Mouse (Mus musculus) intestine, embryonic 14.5 days (tissue): ENCODE measurements around the gene Fbxl5. TPM values are rescaled to one million over a fixed set of nuclear protein-coding genes. Genes with fewer than 3 reads are reported as not detected.

ENCODE experiments used
- ATAC-seq: fragments of 200-750 bp; cut with Nextera tagmentation; replicated peaks from 2 replicates; pipeline ENCODE4 v1.8.0; 2017; ENCODE audit warnings: low read depth, moderate number of reproducible peaks, moderate TSS enrichment, moderate library complexity; ENCODE audit not compliant: low FRiP score, low TSS enrichment
- DNase-seq: peaks from one replicate; pipeline ENCODE4 v3.0.0-alpha.2; 2018; ENCODE audit warnings: low spot score
- H3K27ac ChIP-seq: fragments of 300-500 bp; sonication (generic); 2 replicates; pipeline ENCODE4 v1.5.1; 2014; ENCODE audit warnings: low read depth, mild to moderate bottlenecking, control low read depth
- H3K27me3 ChIP-seq: fragments of 300-500 bp; sonication (generic); replicated peaks from 2 replicates; pipeline ENCODE4 v1.6.1; 2014; ENCODE audit warnings: low read length, control low read depth; ENCODE audit not compliant: control insufficient read depth, insufficient read depth
- H3K36me3 ChIP-seq: fragments of 300-500 bp; sonication (generic); 2 replicates; pipeline ENCODE4 v1.6.1; 2014; ENCODE audit warnings: low read length, control low read depth; ENCODE audit not compliant: control insufficient read depth, insufficient read depth
- H3K4me1 ChIP-seq: fragments of 300-500 bp; sonication (generic); replicated peaks from 2 replicates; pipeline ENCODE4 v1.6.1; 2014; ENCODE audit warnings: low read length, control low read depth, mixed read lengths; ENCODE audit not compliant: control insufficient read depth, insufficient read depth
- H3K4me2 ChIP-seq: fragments of 300-500 bp; sonication (generic); 2 replicates; pipeline ENCODE4 v1.6.1; 2014; ENCODE audit warnings: low read length
- H3K4me3 ChIP-seq: fragments of 300-500 bp; sonication (generic); 2 replicates; pipeline ENCODE4 v1.5.1; 2014; ENCODE audit warnings: low read depth, low read length, control low read depth, mixed read lengths
- H3K9ac ChIP-seq: fragments of 300-500 bp; sonication (generic); 2 replicates; pipeline ENCODE4 v1.6.1; 2014; ENCODE audit warnings: mild to moderate bottlenecking, low read length
- H3K9me3 ChIP-seq: fragments of 300-500 bp; sonication (generic); 2 replicates; pipeline ENCODE4 v1.6.1; 2016; ENCODE audit warnings: low read length, control low read depth; ENCODE audit not compliant: control insufficient read depth
- WGBS: fragments of 180-500 bp; shearing (Covaris S2); extraction: QIAGEN DNeasy Blood & Tissue Kit; methylation state at CpG from one replicate; pipeline ENCODE4 v1.1.7; 2014; 5-methylcytosine and 5-hydroxymethylcytosine counted together
- polyA plus RNA-seq: library from polyadenylated mRNA; unstranded; fragments of >200 nt; fragmentation: Nextera tagmentation; extraction: Ambion mirVana; gene quantifications from 2 replicates; pipeline ENCODE4 v1.2.1, GENCODE M21; 2014

Gene Fbxl5
- polyA plus RNA-seq, 1 experiment from 2014 or later: 65.6 TPM

- Histone ChIP-seq H3K36me3 (peaks cover 71% of the 10 kb centered on the region), H3K27me3 (no peaks in the 10 kb centered on the region), H3K4me2 (no peak overlapping the region), H3K4me1 (no peaks in the 10 kb centered on the region), H3K9ac (no peak overlapping the region), H3K9me3 (no peaks in the 10 kb centered on the region), H3K27ac (no peak overlapping the region), H3K4me3 (no peak overlapping the region)
- DNase-seq: no peak
- no peak for ATAC-seq
- WGBS: 79% methylated on average over 5 of the region's 5 CpGs
These were observed 99.6 kb downstream of the Fbxl5 start for GRCm38 (mm10) chr5:43721538-43722451.

- DNase-seq (no peak), ATAC-seq (no peak)
- no peak overlapping the region for H3K4me3 ChIP-seq
These were observed 122.2 kb downstream of the Fbxl5 start for GRCm38 (mm10) chr5:43699240-43699639.

GRCm38 (mm10) chr5:43697133-43697532 is 124.3 kb downstream of the Fbxl5 start:
- H3K27me3 ChIP-seq: no peaks in the 10 kb centered on the region
- H3K4me1 ChIP-seq: no peaks in the 10 kb centered on the region
- H3K27ac ChIP-seq: no peak overlapping the region
- H3K9ac ChIP-seq: no peak overlapping the region
- DNase-seq (no peak), ATAC-seq (no peak)
- WGBS: 87% methylated on average over 3 of the region's 3 CpGs
- H3K9me3 ChIP-seq: no peaks in the 10 kb centered on the region
- no peak overlapping the region for H3K4me3 ChIP-seq
- H3K36me3 ChIP-seq: peaks cover 70% of the 10 kb centered on the region
- H3K4me2 ChIP-seq: no peak overlapping the region

More at GRCm38 (mm10) chr5:43699240-43699639, 122.2 kb downstream of the Fbxl5 start:
- H3K27me3 ChIP-seq: no peaks in the 10 kb centered on the region
- H3K4me2 ChIP-seq: no peak overlapping the region
- H3K9me3 ChIP-seq: no peaks in the 10 kb centered on the region
- H3K4me1 ChIP-seq: no peaks in the 10 kb centered on the region
- H3K36me3 ChIP-seq: peaks cover 83% of the 10 kb centered on the region
- H3K27ac ChIP-seq: no peak overlapping the region
- H3K9ac ChIP-seq: no peak overlapping the region

Other genes with a start within 250 kb of the Fbxl5 start
- gene Cc2d2a, start 159.3 kb downstream of the Fbxl5 start, polyA plus RNA-seq: 9.8 and 11.0 TPM in 2 replicates
- 0.26 and 0.38 TPM in 2 replicates for gene Bst1, start 2.8 kb downstream of the Fbxl5 start, polyA plus RNA-seq
- 14.4 and 15.8 TPM in 2 replicates for gene Cd38, start 46.9 kb upstream of the Fbxl5 start, polyA plus RNA-seq
- gene Gm7879, start 91.5 kb upstream of the Fbxl5 start, polyA plus RNA-seq: not detected in 2 replicates
- 28.7 and 28.8 TPM in 2 replicates for gene Fgfbp1, start 160.1 kb upstream of the Fbxl5 start, polyA plus RNA-seq